Mouse (Mus musculus) adrenal gland, postnatal 25 days (tissue): Measurements from ENCODE around the gene Insm2. TPM values are rescaled to one million over a fixed set of nuclear protein-coding genes. Genes with fewer than 3 reads are reported as not detected.
"Not testable (repeated sequence)": the region's sequence is repeated elsewhere in the genome, so short reads cannot be mapped to it uniquely, and the experiment has no call there.

Experiments
- DNase-seq: peaks from one replicate; pipeline ENCODE4 v3.0.0; 2021; ENCODE audit warnings: mixed read lengths
- long read RNA-seq: library from polyadenylated mRNA; stranded (forward); transcript quantifications from one replicate; pipeline ENCODE4 v2.0.0, GENCODE M21; 2021
- total RNA-seq: library from RNA; stranded (reverse); gene quantifications from 2 replicates; pipeline ENCODE4 v1.2.3, GENCODE M21; 2021

The Insm2 gene
- total RNA-seq, result 0.67 and 1.9 TPM in 2 replicates
- long read RNA-seq, partial matches to known transcripts, result 0 of 3 reads
- long read RNA-seq, other reads (novel, unspliced or antisense), result 0 of 3 reads

DNA sequence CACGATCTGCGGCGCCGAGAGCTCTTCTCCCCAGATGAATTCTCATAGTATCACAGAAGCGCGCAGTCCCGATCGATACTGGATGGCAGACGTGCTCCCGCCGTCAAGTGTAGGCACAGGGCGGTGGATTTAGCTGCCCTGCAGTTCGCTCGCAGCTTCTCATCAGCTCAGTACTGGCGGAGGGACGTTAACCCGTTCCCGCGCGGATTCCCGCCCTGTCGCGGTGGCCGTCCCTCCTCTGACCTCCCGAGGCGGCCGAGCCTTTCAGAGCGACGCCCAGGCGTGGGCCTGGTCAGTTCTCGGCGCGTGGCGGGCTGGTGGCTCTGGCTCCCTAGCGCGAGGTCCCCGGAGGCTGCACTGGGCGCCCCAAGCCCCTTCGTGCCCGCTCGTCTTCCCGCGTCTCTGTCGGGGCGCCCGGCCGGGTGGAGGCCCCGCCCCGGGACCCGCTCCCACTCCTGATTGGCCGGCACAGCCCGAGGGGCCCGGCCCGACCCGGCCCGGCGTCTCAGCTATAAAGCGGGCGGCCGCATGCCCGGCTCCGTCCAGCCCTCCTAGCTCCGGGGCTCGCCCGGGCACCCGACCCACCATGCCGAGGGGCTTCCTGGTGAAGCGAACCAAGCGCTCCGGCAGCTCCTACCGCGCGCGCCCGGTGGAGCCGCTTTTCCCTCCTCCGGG is at the start of gene Insm2:
Gene Insm2, plus strand, starts transcription at position 541 of the 675 bp plus-strand sequence.
- peak; percentile 50 for DNase-seq

DNA sequence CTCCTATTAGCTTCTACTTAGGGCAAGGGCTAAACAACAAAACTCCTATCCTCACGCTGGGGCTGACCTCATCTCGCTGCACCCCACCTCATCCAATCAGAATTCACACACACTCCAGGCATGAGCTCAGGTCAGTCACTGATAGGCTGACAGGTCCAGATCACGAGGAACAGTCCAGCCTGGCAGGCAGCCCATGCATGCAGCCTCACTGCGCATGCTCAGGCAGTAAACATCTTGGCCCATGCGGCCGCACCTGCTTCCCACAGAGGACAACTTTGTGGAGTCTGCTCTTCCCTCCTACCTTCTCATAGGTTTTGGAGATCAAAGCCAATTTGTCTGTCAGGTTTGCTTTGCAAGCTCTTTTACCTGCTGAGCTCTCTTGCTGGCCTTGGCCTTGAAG is 44.3 kb upstream of the Insm2 start:
- not testable (repeated sequence) for DNase-seq

DNA sequence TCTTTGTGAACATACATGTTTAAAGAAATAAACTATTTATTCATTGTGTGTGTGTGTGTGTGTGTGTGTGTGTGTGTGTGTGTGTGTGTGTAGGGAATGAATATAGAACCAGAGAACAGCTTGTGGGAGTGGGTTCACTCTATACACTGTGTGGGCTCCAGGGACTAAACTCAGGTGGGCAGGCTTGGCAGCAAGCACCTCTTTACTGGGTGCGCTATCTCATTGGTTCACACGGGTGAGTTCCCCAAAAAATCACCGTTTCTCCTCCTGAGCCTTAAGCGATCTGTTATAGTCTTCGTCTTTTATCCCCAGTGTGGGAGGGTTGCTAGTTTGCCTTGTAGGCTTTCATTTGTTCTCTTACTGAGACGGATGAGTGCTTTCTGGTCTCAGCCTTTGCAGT is 41.4 kb upstream of the Insm2 start:
- DNase-seq, result no peak

DNA sequence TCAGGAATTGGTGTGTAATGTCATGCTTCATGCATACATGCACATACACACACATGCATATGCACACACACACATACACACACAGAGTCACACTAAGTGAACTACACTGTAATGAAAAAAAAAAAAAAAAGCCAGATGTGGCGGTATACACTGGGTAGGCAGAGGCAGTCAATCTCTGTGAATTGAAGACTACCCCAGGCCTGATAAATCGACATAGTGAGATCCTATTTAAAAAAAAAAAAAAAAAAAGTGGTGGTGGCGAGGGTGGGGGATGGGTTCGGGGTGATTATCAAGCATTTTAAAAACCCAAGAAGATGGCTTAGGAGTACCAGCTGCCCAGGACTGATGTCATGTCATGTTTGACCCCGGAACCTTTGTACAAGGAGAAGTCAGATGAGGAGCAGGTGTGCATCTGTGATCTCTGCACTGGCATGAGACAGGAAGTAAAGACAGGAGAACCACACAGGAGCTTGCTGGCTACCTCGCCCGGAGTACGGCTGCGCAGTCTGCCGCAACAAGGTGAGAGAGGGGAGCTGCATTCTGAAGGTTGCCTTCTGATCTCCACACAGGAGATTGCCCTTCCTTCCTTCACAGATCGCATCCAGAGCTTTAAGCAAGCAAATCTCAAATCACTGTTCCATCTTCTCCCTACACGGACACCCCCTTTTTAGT is 39.9 kb upstream of the Insm2 start:
- no peak for DNase-seq

DNA sequence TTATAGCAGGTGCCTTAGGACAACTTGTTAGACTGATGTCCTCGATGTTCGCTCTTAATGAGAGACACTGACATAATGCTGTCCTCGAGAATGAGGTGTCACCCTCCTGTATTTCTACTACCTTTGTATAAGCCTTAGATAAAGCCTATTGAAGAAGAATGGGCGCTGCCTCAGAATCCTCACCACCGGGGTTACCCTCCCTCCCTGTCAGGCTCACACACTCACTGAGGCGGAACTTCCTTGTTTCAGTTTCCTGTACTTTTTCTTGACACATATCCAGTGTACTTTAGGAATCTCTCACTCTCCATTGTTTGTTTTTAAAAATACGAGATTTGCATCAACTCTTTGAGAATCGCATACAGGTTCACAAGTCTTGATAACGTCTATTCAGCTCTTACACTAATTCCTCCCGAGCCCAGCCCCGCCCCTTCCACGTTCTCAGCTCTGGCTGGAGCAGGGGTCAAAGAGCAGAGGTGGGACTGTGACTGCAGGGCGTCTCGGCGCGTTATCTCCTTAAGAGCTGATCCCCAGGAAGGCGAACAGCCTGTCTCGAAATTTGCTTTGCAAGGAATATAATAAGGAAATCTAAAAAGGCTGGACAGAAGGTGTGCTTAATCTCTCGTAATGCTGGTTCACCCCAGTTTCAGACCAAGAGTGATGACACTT is 39.1 kb upstream of the Insm2 start:
- peak; percentile 28 for DNase-seq

DNA sequence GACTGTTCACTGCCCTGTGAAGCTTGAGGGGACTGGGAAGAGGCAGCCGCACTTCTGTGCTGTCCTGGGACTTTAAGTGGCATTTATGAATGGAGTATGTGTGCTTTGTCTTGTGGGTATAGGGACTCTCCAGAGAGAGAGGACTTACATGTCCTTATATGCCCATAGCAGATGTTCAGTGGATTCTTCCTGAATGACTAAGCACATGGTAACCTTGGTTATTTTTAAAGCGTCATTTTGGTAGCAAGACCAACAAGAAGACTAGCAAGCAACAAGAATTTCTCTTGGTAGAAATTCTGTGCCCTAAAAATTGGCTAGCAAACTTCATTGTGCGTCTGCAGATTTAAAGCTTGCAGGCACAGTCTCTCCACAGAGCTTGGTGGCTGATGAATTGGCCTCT is 35.5 kb upstream of the Insm2 start:
- no peak for DNase-seq

DNA sequence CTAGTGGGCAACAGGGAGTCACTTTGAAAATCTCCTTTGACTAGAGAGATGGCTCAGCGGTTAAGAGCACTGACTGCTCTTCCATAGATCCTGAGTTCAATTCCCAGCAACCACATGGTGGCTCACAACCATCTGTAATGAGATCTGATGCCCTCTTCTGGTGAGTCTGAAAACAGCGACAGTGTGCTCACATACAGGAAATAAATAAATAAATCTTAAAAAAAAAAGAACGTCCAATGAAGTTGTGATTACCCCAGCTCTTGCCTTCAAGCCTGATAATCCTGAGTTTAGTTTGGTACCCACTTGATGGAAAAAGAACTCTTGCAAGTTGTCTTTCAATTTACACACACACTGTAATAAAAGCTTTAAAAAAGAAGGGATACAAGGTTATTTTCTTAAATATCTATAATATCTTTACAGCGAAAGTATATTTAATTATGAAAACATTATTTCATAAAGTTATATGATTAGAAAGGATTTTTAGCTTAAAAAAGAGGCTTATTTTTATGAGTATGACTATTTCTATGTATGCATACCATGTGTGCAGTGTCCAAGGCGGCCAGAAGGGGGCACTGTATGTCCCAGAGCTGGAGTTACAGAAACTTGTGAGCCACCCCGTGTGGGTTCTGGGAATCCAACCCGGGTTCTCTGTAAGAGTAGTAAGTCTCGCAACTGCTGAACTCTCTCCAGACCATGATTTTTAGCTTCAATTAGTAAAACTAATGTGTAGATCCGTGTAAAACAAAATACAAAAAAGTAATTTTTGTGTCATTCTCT is 34.9 kb upstream of the Insm2 start:
- no peak for DNase-seq

DNA sequence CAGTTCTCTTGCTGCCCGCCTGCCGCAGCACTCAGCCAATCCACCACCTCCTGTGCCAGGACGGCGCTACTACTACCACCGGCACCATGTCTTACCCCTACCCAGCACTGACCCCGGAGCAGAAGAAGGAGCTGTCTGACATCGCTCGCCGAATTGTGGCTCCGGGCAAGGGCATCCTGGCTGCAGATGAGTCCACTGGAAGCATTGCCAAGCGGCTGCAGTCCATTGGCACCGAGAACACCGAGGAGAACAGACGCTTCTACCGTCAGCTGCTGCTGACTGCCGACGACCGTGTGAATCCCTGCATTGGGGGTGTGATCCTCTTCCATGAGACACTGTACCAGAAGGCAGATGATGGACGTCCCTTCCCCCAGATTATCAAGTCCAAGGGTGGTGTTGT is 34.0 kb upstream of the Insm2 start, which contains the start of gene Aldoart2:
Gene Aldoart2, plus strand, starts transcription at position 34 of the 400 bp plus-strand sequence.
- DNase-seq, result no peak

DNA sequence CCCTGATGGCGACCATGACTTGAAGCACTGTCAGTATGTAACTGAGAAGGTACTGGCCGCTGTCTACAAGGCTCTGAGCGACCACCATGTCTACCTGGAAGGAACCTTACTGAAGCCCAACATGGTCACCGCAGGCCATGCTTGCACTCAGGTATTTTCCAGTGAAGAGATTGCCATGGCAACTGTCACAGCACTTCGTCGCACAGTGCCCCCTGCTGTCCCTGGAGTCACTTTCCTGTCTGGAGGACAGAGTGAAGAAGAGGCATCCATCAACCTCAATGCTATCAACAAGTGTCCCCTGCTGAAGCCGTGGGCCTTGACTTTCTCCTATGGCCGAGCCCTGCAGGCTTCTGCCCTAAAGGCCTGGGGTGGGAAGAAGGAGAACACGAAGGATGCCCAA is 33.4 kb upstream of the Insm2 start:
- DNase-seq, result no peak

DNA sequence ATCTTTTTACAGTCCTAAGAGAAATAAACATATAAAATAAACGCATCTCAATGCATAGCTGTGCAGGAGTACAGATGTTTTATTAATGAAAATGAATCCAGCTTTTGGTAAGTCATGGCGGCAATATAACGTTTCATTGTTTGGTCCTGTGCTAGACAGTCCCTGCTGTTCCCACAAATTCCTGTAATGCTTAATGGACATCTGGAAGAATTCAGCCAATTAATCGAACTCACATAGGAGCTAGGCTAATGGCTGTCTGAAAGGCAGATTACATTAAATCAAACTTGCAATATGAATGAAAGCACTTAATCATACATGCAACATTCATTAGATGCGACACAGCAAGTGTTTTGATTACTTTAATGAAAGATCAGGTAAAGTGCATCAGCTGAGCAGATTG is 32.4 kb upstream of the Insm2 start:
- DNase-seq, result no peak

DNA sequence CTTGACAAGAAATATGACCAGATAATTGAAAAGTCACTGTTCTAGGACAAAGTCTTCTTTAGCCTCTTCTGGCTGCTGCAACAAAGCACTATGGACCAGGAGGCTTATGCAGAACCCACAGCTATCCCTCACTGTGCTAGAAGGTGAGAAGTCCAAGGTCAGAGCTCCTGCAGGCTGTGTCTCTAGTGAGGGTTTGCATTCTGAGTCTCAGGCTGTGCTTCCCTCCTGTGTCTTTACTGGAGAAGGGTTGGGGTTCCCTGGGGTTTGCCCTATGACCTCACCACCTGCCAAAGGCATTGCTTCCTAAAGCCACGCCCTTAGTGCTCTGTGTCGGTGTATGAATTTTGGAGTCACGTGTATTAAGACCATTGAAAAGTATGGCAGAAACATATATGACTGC is 30.8 kb upstream of the Insm2 start:
- no peak for DNase-seq

DNA sequence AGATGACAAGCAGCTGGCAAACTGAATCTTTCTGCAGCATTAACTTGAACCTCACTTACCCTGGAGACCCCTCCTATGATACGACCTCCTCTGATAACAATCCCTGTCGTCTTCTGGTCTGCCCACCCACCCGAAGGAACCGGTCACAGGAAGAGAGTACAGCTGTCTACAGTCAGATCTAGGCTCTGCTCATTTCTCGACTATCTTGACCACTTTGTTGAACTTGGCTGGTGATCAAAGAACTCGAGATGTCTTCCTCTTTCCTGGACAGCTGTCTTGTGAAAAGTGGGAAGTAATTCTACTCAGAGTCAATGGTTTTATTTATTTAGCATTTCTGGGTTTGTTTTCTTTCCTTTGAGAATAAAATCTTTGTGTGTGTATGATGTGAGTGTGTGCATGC is 29.6 kb upstream of the Insm2 start:
- DNase-seq, result no peak

DNA sequence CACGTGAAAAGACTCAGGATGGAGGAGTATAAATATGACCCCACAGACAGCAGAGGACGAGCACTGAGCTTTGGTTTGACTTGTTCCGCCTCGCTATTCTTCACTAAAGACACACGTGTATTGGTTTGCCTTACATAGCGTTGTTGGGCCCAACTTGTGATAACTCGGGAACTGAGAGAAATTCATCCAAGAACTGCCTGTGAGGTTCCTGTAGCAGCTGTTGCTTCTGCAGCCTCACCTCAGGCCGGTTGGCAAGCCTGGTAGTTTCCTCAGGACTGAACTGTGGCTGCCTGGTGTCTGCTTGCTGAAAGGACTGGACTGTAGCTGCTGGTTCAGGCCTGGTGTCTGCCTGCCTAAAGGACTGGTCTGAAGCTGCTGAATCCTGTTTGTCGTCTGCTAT is 28.6 kb upstream of the Insm2 start:
- no peak for DNase-seq

DNA sequence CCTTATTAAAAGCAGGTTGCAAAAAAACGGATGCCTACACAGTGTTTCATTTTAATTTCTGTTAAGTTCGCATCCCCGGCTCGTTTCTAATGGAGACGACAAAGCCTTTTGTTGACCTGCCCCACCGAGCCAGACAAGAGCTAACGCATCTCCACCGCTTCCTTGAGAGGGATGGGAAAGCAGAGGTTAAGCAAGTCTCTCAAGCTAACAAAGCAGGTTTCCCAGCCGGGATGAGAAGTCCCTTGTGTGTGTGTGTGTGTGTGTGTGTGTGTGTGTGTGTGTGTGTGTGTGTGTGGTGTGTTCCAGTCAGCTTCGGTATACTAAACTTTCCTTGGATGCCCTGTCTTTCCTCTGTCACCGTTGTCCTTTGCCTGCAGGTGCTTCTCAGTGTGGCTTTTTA is 28.0 kb upstream of the Insm2 start:
- DNase-seq, result no peak

DNA sequence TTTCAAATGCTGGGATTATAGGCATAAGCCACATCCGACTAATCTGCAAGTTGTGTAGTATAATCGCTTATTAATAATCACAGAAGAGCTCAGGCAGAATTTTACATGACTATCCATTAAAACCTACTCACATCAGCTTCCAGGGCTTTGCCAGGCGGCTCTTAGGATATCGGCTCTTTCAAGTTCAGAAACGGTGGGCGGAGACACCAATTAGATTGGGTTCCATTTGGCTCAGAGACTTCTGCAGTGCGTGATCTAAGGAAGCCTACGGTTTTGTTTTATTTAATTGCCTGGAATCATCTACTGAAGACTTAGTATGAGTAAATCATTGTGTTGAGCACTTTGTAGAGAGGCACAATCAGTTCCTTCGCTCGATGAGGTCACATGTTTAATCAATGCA is 27.6 kb upstream of the Insm2 start:
- DNase-seq, result no peak

DNA sequence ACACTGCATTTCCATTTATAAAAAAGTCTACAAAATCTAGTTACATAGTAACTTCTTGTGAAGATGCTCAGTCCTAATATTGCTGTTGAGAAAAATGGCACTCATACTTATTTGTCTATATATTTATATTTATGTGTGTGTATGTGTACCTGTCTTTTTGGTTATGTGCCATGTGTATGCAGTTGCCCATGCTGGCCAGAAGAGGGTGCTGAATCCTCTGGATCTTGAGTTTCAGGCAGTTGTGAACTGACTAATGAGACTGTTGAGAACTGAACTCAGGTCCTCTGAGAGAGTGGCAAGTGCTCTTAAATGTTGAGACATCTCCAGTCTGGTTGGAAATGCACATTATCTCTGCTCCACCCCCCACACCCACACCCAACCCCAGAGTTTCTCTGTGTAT is 26.1 kb upstream of the Insm2 start:
- no peak for DNase-seq

DNA sequence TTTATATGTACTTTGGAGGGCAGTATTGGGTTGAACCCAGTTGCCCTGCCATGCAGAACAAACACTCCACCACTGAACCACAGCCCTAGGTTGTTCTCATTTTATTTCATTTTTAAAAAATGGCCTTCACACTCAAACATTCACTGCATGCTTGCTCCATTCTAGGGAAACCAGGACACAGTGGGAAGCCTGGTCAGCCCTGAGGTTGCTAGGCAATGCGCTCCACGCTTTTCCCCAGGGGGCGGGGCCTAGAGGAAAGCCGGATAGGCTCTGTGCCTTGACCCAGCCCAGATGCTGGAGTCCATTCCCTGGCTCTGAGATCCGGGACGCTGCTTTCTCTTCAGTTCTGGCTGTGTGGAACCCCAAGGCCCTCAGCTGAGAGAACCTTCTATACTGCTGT is 25.4 kb upstream of the Insm2 start:
- peak; percentile 18 for DNase-seq

DNA sequence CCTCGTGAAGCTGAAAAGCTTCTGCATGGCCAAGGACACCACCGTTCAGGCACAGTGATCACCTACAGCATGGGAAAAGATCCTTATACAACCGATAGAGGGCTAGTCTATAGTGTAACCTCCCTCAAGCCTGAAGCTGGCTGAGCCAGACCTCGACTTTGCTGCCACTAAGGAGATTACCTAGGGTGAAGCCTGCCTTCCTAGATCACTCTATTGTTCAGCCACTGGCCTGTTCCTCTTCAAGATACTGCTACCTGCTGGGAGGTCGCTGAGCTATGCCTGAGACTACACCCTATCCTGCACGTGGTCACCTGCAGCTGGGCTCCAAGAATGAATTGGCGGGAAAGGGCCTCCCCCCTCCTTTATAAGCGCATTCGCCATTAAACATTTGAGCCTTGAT is 12.3 kb upstream of the Insm2 start:
- not testable (repeated sequence) for DNase-seq

DNA sequence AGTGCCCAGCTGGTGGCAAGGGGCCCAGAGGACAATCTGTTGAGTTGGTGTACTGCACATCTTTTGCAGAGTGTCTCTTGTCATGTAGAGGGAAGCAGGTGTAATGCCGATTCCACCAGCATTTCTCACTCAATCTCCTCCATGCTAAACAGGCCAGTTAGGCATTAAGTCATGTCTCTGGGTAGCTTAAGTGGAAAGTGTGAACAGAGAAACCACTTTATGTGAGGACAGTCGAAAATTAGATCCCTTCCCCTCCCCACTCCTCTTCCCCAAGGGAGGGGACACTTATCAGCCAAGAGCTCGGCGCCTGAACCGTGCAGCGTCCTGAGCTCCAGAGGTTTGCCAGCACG is 715 bp upstream of the Insm2 start:
- DNase-seq, result no peak

DNA sequence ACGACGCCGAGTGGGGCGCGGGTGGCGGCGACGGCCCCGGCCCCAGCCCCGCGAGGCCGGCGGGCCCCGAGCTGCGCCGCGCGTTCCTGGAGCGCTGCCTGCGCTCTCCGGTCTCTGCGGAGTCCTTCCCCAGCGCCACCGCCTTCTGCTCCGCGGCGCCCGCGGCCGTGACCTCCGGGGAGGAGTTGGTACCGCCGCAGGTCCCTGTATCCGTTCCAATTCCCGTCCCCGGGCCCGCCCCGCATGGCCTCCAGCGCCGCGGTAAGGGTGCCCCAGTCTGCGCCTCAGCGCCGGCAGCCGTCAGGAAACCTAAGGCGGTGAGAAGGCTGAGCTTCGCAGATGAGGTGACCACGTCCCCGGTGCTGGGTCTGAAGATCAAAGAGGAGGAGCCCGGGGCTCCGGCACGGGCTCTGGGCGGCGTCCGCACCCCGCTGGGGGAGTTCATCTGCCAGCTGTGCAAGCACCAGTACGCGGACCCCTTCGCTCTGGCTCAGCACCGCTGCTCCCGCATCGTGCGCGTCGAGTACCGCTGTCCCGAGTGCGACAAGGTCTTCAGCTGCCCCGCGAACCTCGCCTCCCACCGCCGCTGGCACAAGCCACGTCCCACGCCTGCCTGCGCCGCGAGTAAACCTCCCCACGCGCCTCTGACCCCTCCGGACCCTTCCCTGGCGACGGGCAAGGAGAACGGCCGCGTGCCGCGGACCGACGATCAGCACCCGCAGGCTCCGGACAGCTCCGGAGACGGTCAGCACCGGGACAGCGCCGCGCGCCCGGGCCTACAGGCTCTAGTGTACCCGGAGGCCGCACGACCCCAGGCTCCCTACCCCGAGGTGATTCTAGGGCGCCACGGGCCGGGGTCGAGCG is 644 bp downstream of the Insm2 start:
- peak; percentile 79 for DNase-seq

DNA sequence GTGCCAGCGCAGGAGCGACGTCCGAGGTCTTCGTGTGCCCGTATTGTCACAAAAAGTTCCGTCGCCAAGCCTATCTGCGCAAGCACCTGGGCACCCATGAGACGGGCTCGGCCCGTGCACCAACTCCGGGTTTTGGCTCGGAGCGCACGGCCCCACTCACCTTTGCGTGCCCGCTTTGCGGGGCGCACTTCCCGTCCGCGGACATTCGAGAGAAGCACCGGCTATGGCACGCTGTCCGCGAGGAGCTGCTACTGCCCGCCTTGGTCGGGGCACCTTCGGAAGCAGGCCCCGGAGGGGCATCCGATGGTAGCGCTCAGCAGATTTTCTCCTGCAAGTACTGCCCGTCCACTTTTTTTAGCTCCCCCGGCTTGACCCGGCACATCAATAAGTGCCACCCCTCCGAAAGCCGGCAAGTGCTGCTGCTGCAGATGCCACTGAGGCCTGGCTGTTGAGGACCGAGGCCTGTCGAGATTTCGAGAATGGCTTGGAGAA is 1.3 kb downstream of the Insm2 start:
- DNase-seq, result no peak

DNA sequence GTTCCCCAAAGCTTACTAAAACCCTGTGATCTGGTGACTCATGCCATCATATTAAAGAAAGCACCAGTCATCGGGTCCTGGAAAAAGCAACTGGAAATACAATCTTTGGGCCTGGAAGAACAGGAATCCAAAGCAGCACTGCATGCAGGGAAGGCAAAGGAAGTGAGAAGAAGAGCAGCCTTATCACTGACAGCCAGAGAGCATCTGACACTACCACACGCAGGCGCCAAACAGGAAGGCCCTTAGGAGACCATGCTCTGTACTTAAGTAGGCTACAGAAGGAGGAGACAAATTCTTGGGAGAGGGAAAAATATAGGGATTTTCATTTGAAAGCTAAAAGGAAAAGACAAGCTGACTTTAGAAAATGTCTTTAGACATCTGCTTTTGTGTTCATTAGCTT is 5.2 kb downstream of the Insm2 start:
- DNase-seq, result no peak
